Mouse (Mus musculus) frontal cortex, postnatal 36 days (tissue): ENCODE results near the gene Tvp23a.

Experiments
- DNase-seq, 2 experiments: peaks; one replicate each; pipeline ENCODE4 v3.0.0; 2022; ENCODE audit warnings: low spot score in 2 of 2

The Tvp23a gene

DNA sequence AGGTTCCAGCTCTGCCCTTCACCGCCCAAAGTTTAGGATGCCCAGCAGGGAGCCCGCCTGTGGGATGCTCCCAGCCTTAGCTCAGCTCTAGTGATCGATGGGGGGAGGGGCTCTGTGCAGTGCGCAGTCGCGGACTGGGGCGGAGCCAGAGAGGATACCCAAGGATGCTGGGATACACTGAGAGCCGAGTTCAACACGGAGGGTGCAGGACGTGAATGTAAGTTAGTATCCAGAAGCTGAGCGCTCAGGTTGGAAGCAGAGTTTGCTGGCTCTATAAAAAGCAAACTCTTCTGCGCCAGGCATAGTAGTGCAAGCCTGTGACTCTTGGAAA, at the start of gene Tvp23a:
Tvp23a (minus strand) TSS at position 99 of the 331 bp plus-strand sequence.
- DNase-seq = peak; percentile 87 to 90

DNA sequence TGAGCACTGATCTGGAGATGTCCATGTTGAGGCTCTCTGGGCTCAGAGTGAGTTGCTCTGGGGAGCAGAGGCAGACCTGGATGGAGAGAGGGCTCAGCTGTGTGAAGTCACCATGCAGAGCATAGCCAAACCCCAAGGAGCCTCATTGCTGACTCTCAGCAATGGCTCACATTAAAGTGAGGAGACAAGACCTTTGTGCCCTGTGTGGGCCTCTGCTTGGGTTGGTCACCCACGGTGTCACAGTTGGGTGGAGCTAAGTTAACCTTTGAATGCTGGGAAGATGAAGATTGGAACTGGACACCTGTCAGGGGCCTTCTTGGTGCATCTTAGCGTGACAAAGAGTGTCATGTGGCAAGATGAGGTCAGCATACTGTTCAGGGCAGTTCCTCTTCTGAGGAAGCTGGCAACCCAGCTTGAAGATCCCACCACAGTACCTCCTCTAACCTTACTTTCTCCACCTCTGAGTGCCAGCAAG, 48.7 kb upstream of the Tvp23a start:
- DNase-seq = no peak

DNA sequence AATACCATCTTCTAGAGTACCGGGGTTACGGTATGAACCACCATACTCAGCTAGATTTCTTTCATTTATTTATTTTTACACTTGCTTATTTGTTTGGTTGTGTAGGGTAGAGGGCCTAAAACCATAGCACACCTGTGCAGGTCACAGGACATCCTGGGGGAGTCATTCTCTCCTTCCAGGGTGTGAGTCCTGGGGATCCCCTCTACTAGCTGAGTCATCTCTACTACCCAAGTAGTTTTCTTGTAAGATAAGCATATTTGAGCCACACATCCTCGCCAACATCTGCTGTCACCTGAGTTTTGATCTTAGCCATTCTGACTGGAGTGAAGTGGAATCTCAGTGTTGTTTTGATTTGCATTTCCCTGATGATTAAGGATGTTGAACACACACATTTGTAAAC, 45.4 kb upstream of the Tvp23a start:
- DNase-seq = no peak

- DNase-seq = no peak
These were observed 44.6 kb upstream of the Tvp23a start for GRCm38 (mm10) chr16:10491716-10492115.

GRCm38 (mm10) chr16:10490503-10491150, 43.5 kb upstream of the Tvp23a start:
- no peak for DNase-seq

- DNase-seq = no peak
These were observed 42.8 kb upstream of the Tvp23a start for GRCm38 (mm10) chr16:10489904-10490457.

GRCm38 (mm10) chr16:10489483-10489882, 42.3 kb upstream of the Tvp23a start:
- no peak for DNase-seq

DNA sequence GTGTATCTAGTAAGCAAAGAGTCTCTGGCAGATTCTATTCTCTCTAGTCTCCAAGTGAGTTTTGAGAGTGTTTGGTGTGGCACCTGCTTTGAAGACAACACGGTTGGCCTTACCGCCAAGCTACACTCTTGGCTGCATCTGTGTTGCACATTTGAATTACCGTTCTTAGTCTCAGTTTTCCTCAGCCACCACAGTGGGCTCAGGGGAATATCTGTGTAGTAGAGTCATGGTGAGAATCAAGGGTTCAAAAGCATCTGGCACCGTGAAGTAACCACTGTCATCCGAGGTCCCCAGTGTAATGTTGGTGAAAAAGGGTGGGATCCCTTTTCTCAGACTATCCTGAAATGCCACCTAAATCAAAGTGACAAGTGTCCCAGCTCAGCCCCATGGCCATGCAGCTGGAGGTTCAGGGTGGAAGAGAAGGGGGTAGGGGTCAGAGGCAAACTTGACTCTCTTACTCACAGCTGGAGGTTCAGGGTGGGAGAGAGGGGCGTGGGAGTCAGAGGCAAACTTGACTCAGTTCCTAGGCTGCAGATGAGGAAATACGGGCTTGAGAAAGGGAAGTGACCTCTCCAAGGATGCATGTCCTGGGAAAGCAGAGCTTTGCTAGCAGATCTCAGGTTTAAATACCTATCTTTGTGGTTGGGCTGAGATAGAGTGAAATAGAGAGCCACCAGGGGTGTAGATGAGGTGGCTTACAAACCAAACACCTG, 41.8 kb upstream of the Tvp23a start:
- DNase-seq = no peak

DNA sequence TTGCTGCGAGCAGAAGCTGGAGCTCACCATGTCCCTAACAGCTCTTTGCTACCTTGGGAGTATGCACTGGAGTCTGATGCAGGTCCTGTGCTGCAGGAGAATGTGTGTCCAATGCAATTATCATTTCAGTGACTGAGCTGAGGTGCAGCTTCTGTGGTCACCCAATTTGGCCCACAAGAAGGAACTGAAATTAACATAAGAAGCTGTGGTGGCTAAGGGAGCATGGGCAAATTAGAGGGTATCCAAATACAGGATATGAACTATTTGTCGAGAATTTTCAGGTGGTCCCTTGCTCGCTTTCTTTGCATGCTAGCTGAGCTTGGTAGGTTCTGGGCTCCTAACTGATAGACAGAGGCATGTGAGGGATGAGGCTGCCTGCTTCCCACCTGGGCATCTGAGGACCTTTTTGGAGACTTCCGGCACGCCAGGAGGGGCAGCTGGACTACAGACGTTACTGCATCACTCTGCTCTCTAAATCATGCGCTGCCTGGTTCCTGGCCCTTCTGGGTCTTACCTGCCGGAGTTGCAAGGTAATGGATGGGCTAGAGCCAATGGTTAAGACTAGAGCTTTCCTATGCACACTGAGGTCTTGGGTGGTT, 40.8 kb upstream of the Tvp23a start:
- DNase-seq = no peak

GRCm38 (mm10) chr16:10486993-10487392, 39.8 kb upstream of the Tvp23a start:
- no peak for DNase-seq

- no peak for DNase-seq
These were observed 35.2 kb upstream of the Tvp23a start for GRCm38 (mm10) chr16:10482343-10482742.

GRCm38 (mm10) chr16:10479857-10480256, 32.7 kb upstream of the Tvp23a start, which contains the start of gene Ciita:
TSS of gene Ciita (plus strand) at chr16:10480059.
- DNase-seq = no peak

- no peak for DNase-seq
These were observed 28.8 kb upstream of the Tvp23a start for GRCm38 (mm10) chr16:10475919-10476318.

- no peak for DNase-seq
These were observed 27.8 kb upstream of the Tvp23a start for GRCm38 (mm10) chr16:10474956-10475355.

DNA sequence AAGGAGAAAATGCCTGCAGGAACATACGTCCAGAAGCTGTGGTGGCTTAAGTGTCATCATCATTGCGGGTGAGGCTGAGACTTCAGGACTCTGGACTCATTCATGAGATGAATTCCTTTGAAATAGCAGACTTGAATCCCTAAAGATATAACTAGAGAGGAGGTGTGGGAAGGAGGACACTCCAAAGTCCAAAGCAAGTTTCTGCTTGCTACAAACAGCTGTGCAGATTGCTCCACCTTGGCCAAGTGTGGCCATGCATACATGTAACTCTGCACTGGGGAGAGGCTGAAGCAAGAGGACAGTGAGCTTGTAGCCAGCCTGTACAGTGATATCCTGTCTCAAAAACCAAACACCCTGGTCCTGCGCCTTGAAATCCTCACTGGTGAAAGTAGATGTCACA, 24.8 kb upstream of the Tvp23a start:
- DNase-seq = no peak

GRCm38 (mm10) chr16:10468201-10468600, 21.0 kb upstream of the Tvp23a start:
- no peak for DNase-seq

- no peak for DNase-seq
These were observed 20.4 kb upstream of the Tvp23a start for GRCm38 (mm10) chr16:10467391-10468107.

DNA sequence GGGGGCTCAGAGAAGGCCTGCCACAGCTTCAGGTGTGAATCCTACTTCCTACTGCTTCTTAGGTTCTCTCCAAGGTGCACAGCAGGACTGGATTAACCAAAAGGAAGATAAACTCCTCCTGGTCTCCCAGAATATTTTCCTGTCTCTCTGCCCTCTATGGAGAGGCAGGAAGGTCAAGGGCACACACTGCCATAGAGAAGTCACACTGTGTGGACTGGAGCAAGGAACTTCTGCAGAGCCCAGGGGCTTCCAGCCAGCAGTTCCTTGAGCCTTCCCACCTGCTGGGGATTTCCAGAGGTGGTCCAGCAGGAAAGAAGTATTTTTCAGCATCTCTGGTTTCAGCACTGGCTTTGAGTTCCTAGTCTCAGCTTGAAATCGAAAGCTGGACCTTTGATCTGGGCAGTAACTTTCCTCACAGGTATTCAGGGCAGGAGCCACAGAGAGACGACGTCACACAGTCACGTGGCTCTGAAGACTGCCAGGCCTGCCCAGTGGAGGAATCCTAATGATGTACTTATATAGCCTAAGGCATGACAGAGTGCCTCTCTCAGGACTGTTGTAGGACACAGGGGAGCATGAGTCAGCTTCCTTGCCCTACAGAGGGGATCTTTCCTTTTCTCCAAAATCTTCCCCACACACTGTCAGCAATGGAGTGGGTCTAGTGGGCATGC, 18.0 kb upstream of the Tvp23a start:
- DNase-seq = no peak

DNA sequence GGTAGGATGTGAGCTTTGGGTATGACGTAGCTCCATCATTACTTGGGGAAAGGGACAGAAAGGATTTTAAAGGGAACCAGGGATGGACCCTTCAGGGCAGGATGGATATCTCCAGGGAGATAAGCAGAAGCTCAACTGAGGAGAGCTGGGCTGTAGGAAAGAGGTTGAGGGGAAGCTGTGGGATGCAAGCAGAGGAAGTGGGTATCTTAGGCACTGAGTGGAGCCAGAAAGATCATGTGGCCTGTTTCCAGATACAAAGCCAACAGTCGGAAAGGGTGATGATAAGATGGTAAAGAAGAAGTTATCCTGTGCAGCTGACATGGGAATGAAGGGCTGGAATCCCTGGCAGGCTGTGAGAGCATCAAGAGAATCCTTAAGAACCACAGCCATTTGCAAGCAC, 14.0 kb upstream of the Tvp23a start:
- no peak for DNase-seq

DNA sequence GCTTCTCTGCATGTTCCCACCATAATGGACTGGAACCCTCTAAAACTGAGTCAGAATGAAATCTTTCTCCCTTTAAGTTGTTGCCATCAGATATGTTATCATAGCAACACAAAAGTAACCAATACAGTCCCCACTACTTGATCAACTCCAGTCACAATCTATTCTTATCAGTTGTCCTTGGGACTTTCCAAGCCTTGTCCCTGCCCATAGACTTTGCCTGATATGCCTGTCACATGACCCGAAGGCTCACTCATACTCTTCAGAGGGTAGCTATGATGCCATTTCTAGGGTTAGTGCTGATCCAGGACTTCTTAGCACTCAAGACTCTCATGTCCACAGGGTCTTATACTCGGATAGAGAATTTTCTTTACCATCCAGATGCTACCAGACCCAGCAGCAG, 13.0 kb upstream of the Tvp23a start:
- no peak for DNase-seq

DNA sequence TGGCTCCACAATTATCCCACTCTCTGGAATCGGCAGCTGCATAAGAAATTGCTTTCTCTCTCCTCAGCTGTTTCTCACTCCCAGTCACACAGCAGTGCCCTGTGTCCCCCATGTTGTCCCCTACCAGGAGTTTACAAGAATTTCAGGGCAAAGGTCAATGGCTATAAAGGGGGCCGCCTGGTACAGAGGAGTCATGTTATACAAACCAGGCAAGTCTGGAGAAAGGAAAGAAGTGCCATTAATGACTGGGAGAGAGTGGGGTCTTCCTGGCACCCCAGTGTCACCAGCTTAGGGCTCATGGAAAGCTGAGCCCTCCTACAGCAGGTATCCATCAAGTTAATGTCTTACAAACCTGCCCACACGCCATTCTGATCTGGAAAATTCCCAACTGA, 7.4 kb upstream of the Tvp23a start:
- DNase-seq = no peak
